Mouse (Mus musculus): Measurements from ENCODE around the gene Pacrg. TPM values are rescaled to one million over a fixed set of nuclear protein-coding genes. Genes with fewer than 3 reads are reported as not detected.

Pacrg gene
- polyA plus RNA-seq, 1 experiment from 2014 or later: 18.4 TPM

- no peak overlapping the region for H3K4me2 ChIP-seq (ENCODE audit: low read depth, low read length)
- ATAC-seq (ENCODE audit: low read depth): no peak
- WGBS: 82% methylated on average over 7 of the region's 7 CpGs
Measured at GRCm38 (mm10) chr17:10521282-10521681, 318.8 kb downstream of the Pacrg start.

DNA sequence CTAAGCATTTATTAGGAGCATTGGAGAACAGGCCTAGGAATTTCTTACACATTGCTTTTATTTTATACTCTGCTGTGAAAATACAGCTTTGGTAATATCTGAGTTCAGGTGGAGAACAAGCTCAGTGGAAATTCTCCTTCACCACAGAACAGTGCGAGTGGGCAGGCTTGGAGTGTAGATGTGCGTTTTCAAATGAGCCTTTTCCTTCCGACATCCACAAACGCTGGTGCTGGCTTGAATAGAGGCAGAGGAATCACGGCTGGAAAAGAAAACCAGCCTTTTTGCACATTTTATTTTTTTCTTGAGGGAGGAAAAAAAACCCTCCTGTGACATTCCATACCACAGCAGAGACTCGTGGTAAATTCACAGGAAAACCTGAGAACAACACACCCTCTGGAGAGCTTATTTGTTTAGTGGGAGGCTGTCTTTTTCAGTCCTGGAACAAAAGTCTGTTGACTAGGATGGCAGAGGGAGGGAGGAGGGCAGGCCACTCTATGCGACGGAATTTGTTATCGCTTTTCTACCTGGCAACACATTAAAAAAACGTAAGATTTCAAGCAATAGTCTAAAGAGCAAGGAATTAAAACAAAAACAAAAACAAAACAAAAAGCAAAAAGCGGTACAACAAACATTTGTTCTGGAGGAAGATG lies 320.5 kb downstream of the Pacrg start:
- Histone ChIP-seq H3K4me2 (ENCODE audit: low read depth, low read length) (peak overlapping the region; percentile 24; the same call in 1 of the 2 replicates), H3K9ac (replicated peaks; ENCODE audit: low read depth, low read length) (no peak overlapping the region), H3K36me3 (ENCODE audit: control insufficient read depth, insufficient read depth, low read length) (no peaks in the 10 kb centered on the region), H3K27ac (ENCODE audit: low read depth, low read length) (peak overlapping the region; percentile 60), H3K27me3 (ENCODE audit: control insufficient read depth, insufficient read depth, low read length) (no peaks in the 10 kb centered on the region), H3K9me3 (ENCODE audit: control insufficient read depth, low read length) (no peaks in the 10 kb centered on the region), H3K4me3 (ENCODE audit: low read depth, low read length) (no peak overlapping the region), H3K4me1 (ENCODE audit: control insufficient read depth, insufficient read depth, low read length) (no peaks in the 10 kb centered on the region; the same call in 1 of the 2 replicates)
- 10% methylated on average over 11 of the region's 11 CpGs for WGBS
- ATAC-seq (ENCODE audit: low read depth): no peak

More at GRCm38 (mm10) chr17:10521282-10521681, 318.8 kb downstream of the Pacrg start:
- Histone ChIP-seq H3K9ac (replicated peaks; ENCODE audit: low read depth, low read length) (no peak overlapping the region), H3K27ac (ENCODE audit: low read depth, low read length) (no peak overlapping the region), H3K9me3 (ENCODE audit: control insufficient read depth, low read length) (no peaks in the 10 kb centered on the region), H3K4me1 (ENCODE audit: control insufficient read depth, insufficient read depth, low read length) (no peaks in the 10 kb centered on the region), H3K36me3 (ENCODE audit: control insufficient read depth, insufficient read depth, low read length) (no peaks in the 10 kb centered on the region), H3K4me3 (ENCODE audit: low read depth, low read length) (no peak overlapping the region), H3K27me3 (ENCODE audit: control insufficient read depth, insufficient read depth, low read length) (no peaks in the 10 kb centered on the region)

DNA sequence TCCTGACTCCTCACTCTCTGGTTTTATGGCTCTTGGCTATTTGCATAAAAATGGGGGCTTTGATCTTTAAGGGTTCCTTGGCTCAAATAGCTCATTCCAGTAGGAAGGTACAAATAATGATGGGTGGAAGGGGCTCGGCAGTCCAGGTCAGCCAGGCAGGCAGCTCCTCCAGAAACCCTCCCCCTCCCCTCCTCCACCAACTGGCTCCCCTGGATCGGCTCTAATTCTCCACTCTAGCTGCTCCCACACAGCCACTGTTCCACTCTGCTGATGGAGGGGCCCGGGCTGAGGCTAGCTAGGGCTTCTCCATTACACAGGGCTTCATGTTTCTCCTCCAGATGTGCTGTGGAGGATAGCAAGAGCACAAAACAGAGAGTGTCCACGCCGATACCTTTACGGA lies 325.3 kb downstream of the Pacrg start:
- no peak overlapping the region for H3K4me2 ChIP-seq (ENCODE audit: low read depth, low read length)
- H3K4me3 ChIP-seq (ENCODE audit: low read depth, low read length): no peak overlapping the region
- no peaks in the 10 kb centered on the region for H3K9me3 ChIP-seq (ENCODE audit: control insufficient read depth, low read length)
- peak overlapping the region; percentile 40; the same call in 1 of the 2 replicates for H3K27ac ChIP-seq (ENCODE audit: low read depth, low read length)
- no peaks in the 10 kb centered on the region for H3K27me3 ChIP-seq (ENCODE audit: control insufficient read depth, insufficient read depth, low read length)
- H3K9ac ChIP-seq (replicated peaks; ENCODE audit: low read depth, low read length): no peak overlapping the region
- WGBS: 36% methylated on average over 6 of the region's 6 CpGs
- peak; percentile 79 for ATAC-seq (ENCODE audit: low read depth)
- H3K4me1 ChIP-seq (ENCODE audit: control insufficient read depth, insufficient read depth, low read length): peaks cover 2% of the 10 kb centered on the region; the same call in 1 of the 2 replicates
- no peaks in the 10 kb centered on the region for H3K36me3 ChIP-seq (ENCODE audit: control insufficient read depth, insufficient read depth, low read length)

GRCm38 (mm10) chr17:10510913-10511759 lies 329.0 kb downstream of the Pacrg start:
- Histone ChIP-seq H3K27ac (ENCODE audit: low read depth, low read length) (no peak overlapping the region), H3K9ac (replicated peaks; ENCODE audit: low read depth, low read length) (no peak overlapping the region), H3K4me1 (ENCODE audit: control insufficient read depth, insufficient read depth, low read length) (peaks cover 13% of the 10 kb centered on the region), H3K9me3 (ENCODE audit: control insufficient read depth, low read length) (no peaks in the 10 kb centered on the region), H3K4me3 (ENCODE audit: low read depth, low read length) (no peak overlapping the region), H3K27me3 (ENCODE audit: control insufficient read depth, insufficient read depth, low read length) (no peaks in the 10 kb centered on the region), H3K4me2 (ENCODE audit: low read depth, low read length) (no peak overlapping the region), H3K36me3 (ENCODE audit: control insufficient read depth, insufficient read depth, low read length) (no peaks in the 10 kb centered on the region)
- 86% methylated on average over 10 of the region's 10 CpGs for WGBS
- ATAC-seq (ENCODE audit: low read depth): no peak

GRCm38 (mm10) chr17:10510467-10510866 lies 329.6 kb downstream of the Pacrg start:
- no peak for ATAC-seq (ENCODE audit: low read depth)

GRCm38 (mm10) chr17:10508088-10508487 lies 332.0 kb downstream of the Pacrg start:
- no peak overlapping the region for H3K4me3 ChIP-seq (ENCODE audit: low read depth, low read length)
- peaks cover 10% of the 10 kb centered on the region for H3K4me1 ChIP-seq (ENCODE audit: control insufficient read depth, insufficient read depth, low read length)
- no peaks in the 10 kb centered on the region for H3K27me3 ChIP-seq (ENCODE audit: control insufficient read depth, insufficient read depth, low read length)
- H3K36me3 ChIP-seq (ENCODE audit: control insufficient read depth, insufficient read depth, low read length): no peaks in the 10 kb centered on the region
- H3K4me2 ChIP-seq (ENCODE audit: low read depth, low read length): no peak overlapping the region
- H3K9ac ChIP-seq (replicated peaks; ENCODE audit: low read depth, low read length): no peak overlapping the region
- H3K27ac ChIP-seq (ENCODE audit: low read depth, low read length): peak overlapping the region; percentile 3; the same call in 1 of the 2 replicates
- WGBS: 80% methylated on average over 2 of the region's 2 CpGs
- ATAC-seq (ENCODE audit: low read depth): no peak
- no peaks in the 10 kb centered on the region for H3K9me3 ChIP-seq (ENCODE audit: control insufficient read depth, low read length)

More at GRCm38 (mm10) chr17:10510467-10510866, 329.6 kb downstream of the Pacrg start:
- Histone ChIP-seq H3K4me1 (ENCODE audit: control insufficient read depth, insufficient read depth, low read length) (peaks cover 13% of the 10 kb centered on the region), H3K4me2 (ENCODE audit: low read depth, low read length) (no peak overlapping the region), H3K4me3 (ENCODE audit: low read depth, low read length) (no peak overlapping the region), H3K9me3 (ENCODE audit: control insufficient read depth, low read length) (no peaks in the 10 kb centered on the region), H3K27ac (ENCODE audit: low read depth, low read length) (no peak overlapping the region), H3K36me3 (ENCODE audit: control insufficient read depth, insufficient read depth, low read length) (no peaks in the 10 kb centered on the region), H3K9ac (replicated peaks; ENCODE audit: low read depth, low read length) (no peak overlapping the region), H3K27me3 (ENCODE audit: control insufficient read depth, insufficient read depth, low read length) (no peaks in the 10 kb centered on the region)
- 81% methylated on average over 5 of the region's 5 CpGs for WGBS

DNA sequence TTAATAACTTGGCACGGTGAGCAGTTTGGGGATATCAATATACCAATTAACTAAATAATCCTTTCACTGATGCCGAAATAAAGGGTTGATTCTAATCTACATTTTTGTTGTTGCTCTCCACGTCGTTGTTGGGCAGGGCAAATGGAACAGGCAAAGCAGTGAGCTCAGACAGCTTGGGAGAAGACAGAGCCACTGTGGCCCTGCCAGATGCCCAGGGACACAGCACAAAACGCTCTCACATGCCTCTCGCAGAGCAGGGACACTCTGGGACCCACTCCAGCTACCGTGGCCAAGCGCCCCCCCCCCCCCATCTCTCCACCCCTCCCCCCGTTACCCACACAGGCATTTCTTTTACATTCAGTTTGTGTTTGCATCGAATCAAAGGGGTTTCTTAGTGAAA lies 332.6 kb downstream of the Pacrg start:
- H3K9ac ChIP-seq (replicated peaks; ENCODE audit: low read depth, low read length): no peak overlapping the region
- H3K4me3 ChIP-seq (ENCODE audit: low read depth, low read length): no peak overlapping the region
- H3K36me3 ChIP-seq (ENCODE audit: control insufficient read depth, insufficient read depth, low read length): no peaks in the 10 kb centered on the region
- H3K27me3 ChIP-seq (ENCODE audit: control insufficient read depth, insufficient read depth, low read length): no peaks in the 10 kb centered on the region
- H3K4me2 ChIP-seq (ENCODE audit: low read depth, low read length): no peak overlapping the region
- peaks cover 10% of the 10 kb centered on the region for H3K4me1 ChIP-seq (ENCODE audit: control insufficient read depth, insufficient read depth, low read length)
- H3K9me3 ChIP-seq (ENCODE audit: control insufficient read depth, low read length): no peaks in the 10 kb centered on the region
- ATAC-seq (ENCODE audit: low read depth): peak; percentile 91; the same call in 1 of the 2 replicates
- 30% methylated on average over 9 of the region's 10 CpGs for WGBS
- peak overlapping the region; percentile 55; the same call in 1 of the 2 replicates for H3K27ac ChIP-seq (ENCODE audit: low read depth, low read length)

GRCm38 (mm10) chr17:10506896-10507295 lies 333.2 kb downstream of the Pacrg start:
- Histone ChIP-seq H3K4me3 (ENCODE audit: low read depth, low read length) (no peak overlapping the region), H3K27me3 (ENCODE audit: control insufficient read depth, insufficient read depth, low read length) (no peaks in the 10 kb centered on the region), H3K9ac (replicated peaks; ENCODE audit: low read depth, low read length) (no peak overlapping the region), H3K4me1 (ENCODE audit: control insufficient read depth, insufficient read depth, low read length) (peaks cover 10% of the 10 kb centered on the region), H3K27ac (ENCODE audit: low read depth, low read length) (peak overlapping the region; percentile 55; the same call in 1 of the 2 replicates), H3K9me3 (ENCODE audit: control insufficient read depth, low read length) (no peaks in the 10 kb centered on the region), H3K4me2 (ENCODE audit: low read depth, low read length) (no peak overlapping the region), H3K36me3 (ENCODE audit: control insufficient read depth, insufficient read depth, low read length) (no peaks in the 10 kb centered on the region)
- 59% methylated on average over 3 of the region's 3 CpGs for WGBS
- no peak for ATAC-seq (ENCODE audit: low read depth)

DNA sequence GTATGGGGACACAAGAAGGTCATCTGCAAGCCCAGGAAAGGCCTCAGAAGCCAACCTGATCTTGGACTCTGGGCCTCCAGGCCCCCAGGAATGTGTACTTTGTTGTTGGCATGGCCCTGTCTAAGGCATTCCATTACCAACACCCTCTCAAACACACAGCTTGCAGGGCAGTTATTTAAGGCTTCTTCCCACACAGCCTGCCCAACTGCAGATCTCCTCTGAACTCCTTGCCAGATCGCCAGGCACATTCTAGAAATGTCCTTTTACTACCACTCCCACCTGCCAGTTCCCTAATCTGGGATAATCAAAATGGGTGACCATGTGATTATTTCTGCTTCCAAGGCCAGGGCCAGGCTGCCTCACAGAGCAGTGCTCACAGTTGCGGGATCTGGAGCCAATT lies 338.7 kb downstream of the Pacrg start:
- H3K27ac ChIP-seq (ENCODE audit: low read depth, low read length): no peak overlapping the region
- no peaks in the 10 kb centered on the region for H3K27me3 ChIP-seq (ENCODE audit: control insufficient read depth, insufficient read depth, low read length)
- H3K9me3 ChIP-seq (ENCODE audit: control insufficient read depth, low read length): no peaks in the 10 kb centered on the region
- H3K4me2 ChIP-seq (ENCODE audit: low read depth, low read length): no peak overlapping the region
- ATAC-seq (ENCODE audit: low read depth): no peak
- no peak overlapping the region for H3K9ac ChIP-seq (replicated peaks; ENCODE audit: low read depth, low read length)
- H3K4me1 ChIP-seq (ENCODE audit: control insufficient read depth, insufficient read depth, low read length): no peaks in the 10 kb centered on the region
- no peak overlapping the region for H3K4me3 ChIP-seq (ENCODE audit: low read depth, low read length)
- H3K36me3 ChIP-seq (ENCODE audit: control insufficient read depth, insufficient read depth, low read length): no peaks in the 10 kb centered on the region
- WGBS: 93% methylated on average over 2 of the region's 2 CpGs
